Mouse (Mus musculus): ENCODE results near the gene Ccdc63. TPM values are rescaled to one million over a fixed set of nuclear protein-coding genes. Genes with fewer than 3 reads are reported as not detected.
A peak's percentile ranks its signal among the peaks of the same experiment; 100 is the strongest.
"Not testable (repeated sequence)": the region's sequence is repeated elsewhere in the genome, so short reads cannot be mapped to it uniquely, and the experiment has no call there.

Gene Ccdc63
- not detected in 2 replicates for polyA plus RNA-seq (2015; fragmentation: Nextera tagmentation; extraction: Ambion mirVana)

DNA sequence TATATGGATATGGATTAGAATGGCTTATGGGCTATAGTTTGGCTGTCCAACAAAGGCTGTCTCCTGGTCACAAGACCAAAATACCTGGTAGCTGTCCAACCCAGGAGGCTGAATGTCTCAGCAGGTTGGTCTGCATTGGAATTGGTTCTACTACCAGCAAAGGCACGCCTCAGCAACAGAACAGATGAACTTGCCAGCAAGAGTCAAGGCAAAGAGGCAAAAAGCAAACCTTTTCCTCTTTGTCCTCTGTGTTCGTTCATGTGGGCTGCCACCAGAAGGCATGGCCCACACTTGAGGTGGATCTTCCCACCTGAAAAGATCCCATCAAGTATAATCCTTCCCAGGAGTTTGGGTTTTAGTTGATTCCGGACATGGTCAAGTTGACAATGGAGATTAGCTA, at the start of gene Ccdc63:
Ccdc63 (minus strand) TSS at position 101 of the 400 bp plus-strand sequence.
- Histone ChIP-seq H3K4me3 (no peak within 1 kb of the TSS), H3K36me3 (no peaks in the 10 kb centered on the region), H3K27me3 (no peaks in the 10 kb centered on the region), H3K4me1 (replicated peaks) (no peaks in the 10 kb centered on the region), H3K9me3 (no peaks in the 10 kb centered on the region), H3K27ac (no peak within 1 kb of the TSS), H3K4me2 (no peak within 1 kb of the TSS), H3K9ac (no peak within 1 kb of the TSS)
- ATAC-seq (ENCODE audit: low FRiP score) = no peak
- 90% methylated on average over 3 of the region's 3 CpGs for WGBS

GRCm38 (mm10) chr5:122189115-122189514, 48.5 kb upstream of the Ccdc63 start:
- Histone ChIP-seq H3K9me3 (no peaks in the 10 kb centered on the region), H3K9ac (no peak overlapping the region), H3K27ac (no peak overlapping the region), H3K27me3 (no peaks in the 10 kb centered on the region), H3K36me3 (no peaks in the 10 kb centered on the region), H3K4me2 (no peak overlapping the region), H3K4me3 (no peak overlapping the region), H3K4me1 (replicated peaks) (no peaks in the 10 kb centered on the region)
- no peak for ATAC-seq (ENCODE audit: low FRiP score)
- WGBS = 69% methylated on average over 3 of the region's 3 CpGs

DNA sequence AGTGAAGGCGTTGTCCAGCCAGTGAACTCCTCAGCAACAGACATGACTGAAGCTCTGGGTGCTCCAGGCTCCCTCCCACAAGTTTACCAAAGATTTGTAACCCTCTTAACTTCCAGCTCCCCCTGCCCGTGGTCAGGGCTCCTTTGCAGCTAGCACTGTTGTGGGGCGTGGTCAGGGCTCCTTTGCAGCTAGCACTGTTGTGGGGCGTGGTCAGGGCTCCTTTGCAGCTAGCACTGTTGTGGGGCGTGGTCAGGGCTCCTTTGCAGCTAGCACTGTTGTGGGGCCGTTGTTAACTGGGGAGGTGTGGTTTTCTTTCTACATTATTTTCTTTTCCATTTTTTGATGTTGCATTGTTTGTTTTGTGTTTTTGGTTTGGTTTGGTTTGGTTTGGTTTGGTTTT, 44.2 kb upstream of the Ccdc63 start:
- H3K4me3 ChIP-seq; H3K4me1 ChIP-seq (replicated peaks); H3K9me3 ChIP-seq; H3K4me2 ChIP-seq; ATAC-seq (ENCODE audit: low FRiP score); H3K27ac ChIP-seq; H3K9ac ChIP-seq; H3K27me3 ChIP-seq; H3K36me3 ChIP-seq: not testable (repeated sequence)
- WGBS = over 99% methylated on average over 6 of the region's 6 CpGs

DNA sequence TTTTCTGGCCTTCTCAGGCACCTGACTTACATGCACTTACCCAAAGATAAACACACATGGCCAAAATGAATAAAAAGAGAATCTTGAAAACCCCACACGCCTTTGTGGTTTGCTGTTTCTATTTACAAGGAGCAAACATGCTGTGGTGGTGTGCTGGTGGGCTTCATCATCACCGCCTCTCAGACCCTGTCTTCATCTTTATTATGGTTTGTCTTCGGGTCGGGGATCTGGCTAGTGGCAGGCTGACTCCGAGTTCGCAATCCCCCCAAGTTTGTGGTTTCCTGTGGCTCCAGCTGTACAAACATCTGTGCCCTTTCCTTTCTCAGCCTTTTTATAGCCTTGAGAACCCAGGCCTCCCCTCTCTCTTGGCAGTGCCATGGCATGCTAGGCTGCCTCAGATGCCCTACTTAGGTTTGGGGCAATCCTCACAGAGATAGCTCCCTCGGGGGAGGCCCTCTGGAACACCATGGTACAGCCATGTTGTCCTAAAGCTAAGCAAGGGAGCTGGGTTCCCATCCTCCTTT, 43.7 kb upstream of the Ccdc63 start:
- 87% methylated on average over 7 of the region's 7 CpGs for WGBS
- H3K4me2 ChIP-seq = no peak overlapping the region

DNA sequence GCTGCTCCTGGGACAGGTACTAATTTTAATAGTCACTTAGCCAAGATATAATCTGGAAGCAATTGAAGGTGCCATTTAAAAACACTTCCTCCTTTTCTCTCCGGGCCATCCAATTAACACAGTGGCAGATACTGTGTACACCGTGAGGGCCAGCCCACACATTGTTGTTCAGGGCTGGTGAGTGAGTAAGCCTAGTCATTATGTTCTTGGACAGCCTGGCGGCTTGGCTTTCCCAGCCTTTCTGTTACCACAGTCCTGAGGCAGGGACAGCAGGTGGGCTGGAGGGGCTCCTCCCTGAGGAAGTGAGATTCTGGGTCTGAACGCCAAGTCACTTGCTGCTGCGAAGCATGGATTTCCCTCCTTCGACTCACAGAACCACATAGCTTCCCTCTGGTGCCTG, 39.0 kb upstream of the Ccdc63 start:
- WGBS = 75% methylated on average over 6 of the region's 6 CpGs
- Histone ChIP-seq H3K36me3 (peaks cover 26% of the 10 kb centered on the region), H3K27ac (0 out of 2 replicates have a peak overlapping the region, but pooled peaks have one; percentile 19), H3K9ac (no peak overlapping the region), H3K4me3 (no peak overlapping the region), H3K9me3 (no peaks in the 10 kb centered on the region), H3K4me1 (replicated peaks) (no peaks in the 10 kb centered on the region), H3K27me3 (no peaks in the 10 kb centered on the region), H3K4me2 (no peak overlapping the region)
- no peak for ATAC-seq (ENCODE audit: low FRiP score)

More for the DNA sequence above, 43.7 kb upstream of the Ccdc63 start:
- ATAC-seq (ENCODE audit: low FRiP score) = no peak
- H3K4me3 ChIP-seq = no peak overlapping the region
- H3K27ac ChIP-seq = no peak overlapping the region
- no peaks in the 10 kb centered on the region for H3K4me1 ChIP-seq (replicated peaks)
- no peak overlapping the region for H3K9ac ChIP-seq
- H3K36me3 ChIP-seq = peaks cover 5% of the 10 kb centered on the region; the same call in 1 of the 2 replicates
- H3K9me3 ChIP-seq = no peaks in the 10 kb centered on the region
- H3K27me3 ChIP-seq = no peaks in the 10 kb centered on the region

GRCm38 (mm10) chr5:122176398-122176797, 35.8 kb upstream of the Ccdc63 start:
- Histone ChIP-seq H3K9me3 (no peaks in the 10 kb centered on the region), H3K27me3 (no peaks in the 10 kb centered on the region), H3K36me3 (peaks cover 47% of the 10 kb centered on the region), H3K4me1 (replicated peaks) (no peaks in the 10 kb centered on the region), H3K9ac (no peak overlapping the region), H3K27ac (no peak overlapping the region), H3K4me2 (no peak overlapping the region), H3K4me3 (no peak overlapping the region)
- 23% methylated on average over 1 of the region's 1 CpGs for WGBS
- no peak for ATAC-seq (ENCODE audit: low FRiP score)

GRCm38 (mm10) chr5:122175961-122176360, 35.3 kb upstream of the Ccdc63 start:
- no peak overlapping the region for H3K9ac ChIP-seq
- ATAC-seq (ENCODE audit: low FRiP score) = no peak
- H3K36me3 ChIP-seq = peaks cover 50% of the 10 kb centered on the region
- no peak overlapping the region for H3K4me3 ChIP-seq
- no peaks in the 10 kb centered on the region for H3K9me3 ChIP-seq
- no peaks in the 10 kb centered on the region for H3K4me1 ChIP-seq (replicated peaks)
- H3K27ac ChIP-seq = no peak overlapping the region
- H3K4me2 ChIP-seq = no peak overlapping the region
- no peaks in the 10 kb centered on the region for H3K27me3 ChIP-seq
- WGBS = 89% methylated on average over 7 of the region's 7 CpGs

GRCm38 (mm10) chr5:122175402-122175801, 34.8 kb upstream of the Ccdc63 start:
- H3K4me2 ChIP-seq = no peak overlapping the region
- no peak overlapping the region for H3K4me3 ChIP-seq
- no peaks in the 10 kb centered on the region for H3K9me3 ChIP-seq
- H3K27me3 ChIP-seq = no peaks in the 10 kb centered on the region
- no peaks in the 10 kb centered on the region for H3K4me1 ChIP-seq (replicated peaks)
- H3K9ac ChIP-seq = no peak overlapping the region
- 87% methylated on average over 2 of the region's 2 CpGs for WGBS
- peaks cover 55% of the 10 kb centered on the region for H3K36me3 ChIP-seq
- ATAC-seq (ENCODE audit: low FRiP score) = no peak
- peak overlapping the region; percentile 30; the same call in 1 of the 2 replicates for H3K27ac ChIP-seq

DNA sequence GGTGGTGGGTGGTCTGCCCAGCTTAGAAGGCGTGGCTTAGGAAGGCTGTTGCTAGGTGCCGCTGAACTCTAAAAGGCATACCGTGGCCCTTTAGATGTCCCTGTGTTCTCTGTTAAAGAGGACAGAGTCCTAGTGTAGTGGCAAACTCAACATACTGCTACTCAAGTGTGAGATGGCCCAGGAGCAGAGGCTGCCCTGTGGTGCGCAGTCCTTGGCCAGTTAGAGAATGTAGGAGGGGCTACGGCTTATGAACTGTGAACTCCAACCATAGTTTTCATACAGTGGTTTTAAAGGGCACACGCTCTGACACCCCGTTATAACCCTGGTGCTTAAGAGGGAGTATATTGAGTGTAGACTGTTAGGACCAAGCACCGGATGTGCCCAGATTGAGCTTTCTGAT, 30.4 kb upstream of the Ccdc63 start:
- Histone ChIP-seq H3K4me3 (no peak overlapping the region), H3K36me3 (peaks cover 75% of the 10 kb centered on the region), H3K4me1 (replicated peaks) (peaks cover 16% of the 10 kb centered on the region), H3K4me2 (no peak overlapping the region), H3K27me3 (no peaks in the 10 kb centered on the region), H3K9me3 (no peaks in the 10 kb centered on the region), H3K27ac (no peak overlapping the region), H3K9ac (no peak overlapping the region)
- ATAC-seq (ENCODE audit: low FRiP score) = no peak
- 93% methylated on average over 8 of the region's 8 CpGs for WGBS

GRCm38 (mm10) chr5:122168344-122169069, 27.9 kb upstream of the Ccdc63 start:
- no peaks in the 10 kb centered on the region for H3K9me3 ChIP-seq
- H3K4me2 ChIP-seq = no peak overlapping the region
- no peak overlapping the region for H3K4me3 ChIP-seq
- no peak for ATAC-seq (ENCODE audit: low FRiP score)
- no peaks in the 10 kb centered on the region for H3K27me3 ChIP-seq
- H3K36me3 ChIP-seq = peaks cover 65% of the 10 kb centered on the region
- no peak overlapping the region for H3K27ac ChIP-seq
- WGBS = 92% methylated on average over 14 of the region's 14 CpGs
- peaks cover 41% of the 10 kb centered on the region for H3K4me1 ChIP-seq (replicated peaks)
- H3K9ac ChIP-seq = no peak overlapping the region

- WGBS = 37% methylated on average over 8 of the region's 8 CpGs
- H3K4me3 ChIP-seq = no peak overlapping the region
Measured at GRCm38 (mm10) chr5:122166636-122167161, 26.1 kb upstream of the Ccdc63 start.

DNA sequence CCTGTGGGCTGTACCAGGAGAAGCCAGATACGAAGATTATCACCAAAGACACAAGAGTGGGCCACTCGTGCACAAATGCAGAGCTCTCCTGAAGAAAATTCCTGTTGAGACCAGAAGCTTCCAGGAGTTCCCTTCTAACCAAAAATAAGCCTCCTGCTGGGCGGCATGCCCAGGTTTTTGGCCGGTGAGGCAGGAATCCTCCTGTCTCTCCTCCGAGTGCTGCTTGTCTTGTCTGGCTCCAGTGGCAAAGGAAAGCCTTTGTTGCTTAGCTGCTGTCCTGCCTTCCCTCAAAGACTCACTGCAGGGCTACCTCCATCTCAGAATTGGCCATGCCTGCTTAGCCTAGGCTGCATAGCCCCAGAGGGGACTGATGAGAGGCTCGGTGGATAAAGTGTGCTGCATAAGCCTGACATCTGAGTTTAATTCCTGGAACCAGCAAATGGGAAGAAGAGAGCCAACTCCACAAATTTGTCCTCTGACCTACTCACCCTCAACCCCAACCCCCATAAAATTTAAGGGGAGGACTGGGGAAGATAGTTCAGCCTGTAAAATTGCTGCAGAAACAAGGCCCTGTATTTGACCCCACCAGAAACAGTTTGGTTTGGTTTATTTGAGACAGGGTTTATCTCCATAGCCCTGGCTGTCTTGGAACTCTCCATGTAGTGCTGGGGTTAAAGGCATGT, 24.8 kb upstream of the Ccdc63 start:
- peaks cover 59% of the 10 kb centered on the region for H3K36me3 ChIP-seq
- WGBS = 61% methylated on average over 6 of the region's 6 CpGs
- H3K27me3 ChIP-seq = no peaks in the 10 kb centered on the region
- no peak for ATAC-seq (ENCODE audit: low FRiP score)
- H3K9me3 ChIP-seq = no peaks in the 10 kb centered on the region
- H3K4me1 ChIP-seq (replicated peaks) = peaks cover 72% of the 10 kb centered on the region
- H3K27ac ChIP-seq = 0 out of 2 replicates have a peak overlapping the region, but pooled peaks have one; percentile 3
- peak overlapping the region; percentile 59; the same call in 1 of the 2 replicates for H3K9ac ChIP-seq
- 0 out of 2 replicates have a peak overlapping the region, but pooled peaks have one; percentile 6 for H3K4me2 ChIP-seq
- H3K4me3 ChIP-seq = no peak overlapping the region

More at GRCm38 (mm10) chr5:122166636-122167161, 26.1 kb upstream of the Ccdc63 start:
- Histone ChIP-seq H3K9me3 (no peaks in the 10 kb centered on the region), H3K27ac (peak overlapping the region; percentile 66), H3K9ac (peak overlapping the region; percentile 59), H3K36me3 (peaks cover 61% of the 10 kb centered on the region), H3K4me2 (peak overlapping the region; percentile 23), H3K27me3 (no peaks in the 10 kb centered on the region), H3K4me1 (replicated peaks) (peaks cover 58% of the 10 kb centered on the region)
- ATAC-seq (ENCODE audit: low FRiP score) = no peak

Measured in hindbrain, embryonic 13.5 days (tissue).